Mouse (Mus musculus): ENCODE measurements around the gene Gatad2a. TPM values are rescaled to one million over a fixed set of nuclear protein-coding genes. Genes with fewer than 3 reads are reported as not detected.
"Not testable (repeated sequence)": the region's sequence is repeated elsewhere in the genome, so short reads cannot be mapped to it uniquely, and the experiment has no call there.

The Gatad2a gene
- polyA plus RNA-seq, 1 experiment from 2014 or later, result 44.3 TPM

- H3K9ac ChIP-seq (replicated peaks); H3K27me3 ChIP-seq; H3K9me3 ChIP-seq; H3K27ac ChIP-seq (replicated peaks); H3K4me1 ChIP-seq; H3K4me2 ChIP-seq (replicated peaks); H3K36me3 ChIP-seq; H3K4me3 ChIP-seq; ATAC-seq (ENCODE audit: low FRiP score, low read depth): not testable (repeated sequence)
- WGBS, result 90% methylated on average over 14 of the region's 14 CpGs
These were observed 14.6 kb upstream of the Gatad2a start for GRCm38 (mm10) chr8:70010796-70011195.

- no peak overlapping the region for H3K27ac ChIP-seq (replicated peaks)
- no peak overlapping the region for H3K4me3 ChIP-seq
- H3K9ac ChIP-seq (replicated peaks), result no peak overlapping the region
- no peak overlapping the region for H3K4me2 ChIP-seq (replicated peaks)
- ATAC-seq (ENCODE audit: low FRiP score, low read depth), result no peak
- no peaks in the 10 kb centered on the region for H3K4me1 ChIP-seq
- 57% methylated on average over 2 of the region's 2 CpGs for WGBS
- no peaks in the 10 kb centered on the region for H3K36me3 ChIP-seq
- no peaks in the 10 kb centered on the region for H3K9me3 ChIP-seq
- no peaks in the 10 kb centered on the region for H3K27me3 ChIP-seq
These were observed 9.0 kb upstream of the Gatad2a start for GRCm38 (mm10) chr8:70005178-70005577.

- no peaks in the 10 kb centered on the region for H3K9me3 ChIP-seq
- no peak overlapping the region for H3K4me3 ChIP-seq
- no peaks in the 10 kb centered on the region for H3K4me1 ChIP-seq
- no peak overlapping the region for H3K4me2 ChIP-seq (replicated peaks)
- ATAC-seq (ENCODE audit: low FRiP score, low read depth), result no peak
- H3K36me3 ChIP-seq, result no peaks in the 10 kb centered on the region
- H3K27ac ChIP-seq (replicated peaks), result no peak overlapping the region
- H3K9ac ChIP-seq (replicated peaks), result no peak overlapping the region
- no peaks in the 10 kb centered on the region for H3K27me3 ChIP-seq
These were observed 8.2 kb upstream of the Gatad2a start for GRCm38 (mm10) chr8:70004345-70004744.

DNA sequence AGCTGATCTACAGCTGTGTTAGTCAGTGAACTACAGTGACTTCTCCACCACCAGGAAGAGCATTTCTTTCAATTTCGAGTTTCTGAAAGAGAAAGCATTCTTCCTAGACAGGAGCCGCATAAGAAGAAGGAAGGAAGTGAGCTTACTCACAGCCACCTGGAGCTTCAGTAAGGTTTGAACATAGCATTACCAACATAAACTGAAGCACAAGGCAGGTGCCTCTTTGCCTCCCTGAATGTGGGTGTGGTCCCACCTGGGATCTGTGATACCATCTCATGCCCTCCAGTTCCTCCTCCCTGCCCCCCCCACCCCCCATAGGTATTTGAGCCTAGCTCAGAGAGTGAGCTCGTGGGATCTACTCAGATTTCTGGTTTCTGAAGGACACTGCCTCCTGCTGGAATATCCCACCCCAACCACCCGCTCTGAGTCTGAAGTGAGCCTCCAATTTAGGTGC is 7.0 kb upstream of the Gatad2a start:
- Histone ChIP-seq H3K27ac (replicated peaks) (no peak overlapping the region), H3K4me3 (no peak overlapping the region), H3K4me2 (replicated peaks) (no peak overlapping the region), H3K9me3 (no peaks in the 10 kb centered on the region), H3K9ac (replicated peaks) (no peak overlapping the region), H3K36me3 (no peaks in the 10 kb centered on the region), H3K27me3 (no peaks in the 10 kb centered on the region), H3K4me1 (no peaks in the 10 kb centered on the region)
- no peak for ATAC-seq (ENCODE audit: low FRiP score, low read depth)
- WGBS, result 55% methylated on average over 4 of the region's 4 CpGs

DNA sequence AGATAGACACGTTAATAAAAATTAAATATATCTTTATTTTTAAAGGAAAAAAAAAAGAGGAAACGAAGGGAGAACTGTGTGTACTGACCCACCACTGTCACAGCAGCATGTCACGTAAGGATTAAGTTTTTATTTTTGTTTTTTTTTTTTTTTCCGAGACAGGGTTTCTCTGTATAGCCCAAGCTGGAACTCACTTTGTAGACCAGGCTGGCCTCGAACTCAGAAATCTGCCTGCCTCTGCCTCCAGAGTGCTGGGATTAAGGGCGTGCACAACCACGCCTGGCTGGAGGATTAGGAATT is 5.7 kb upstream of the Gatad2a start:
- H3K4me1 ChIP-seq; H3K27me3 ChIP-seq; H3K27ac ChIP-seq (replicated peaks); H3K4me2 ChIP-seq (replicated peaks); H3K9me3 ChIP-seq; H3K36me3 ChIP-seq; H3K4me3 ChIP-seq; ATAC-seq (ENCODE audit: low FRiP score, low read depth); H3K9ac ChIP-seq (replicated peaks): not testable (repeated sequence)
- WGBS, result 43% methylated on average over 7 of the region's 7 CpGs

DNA sequence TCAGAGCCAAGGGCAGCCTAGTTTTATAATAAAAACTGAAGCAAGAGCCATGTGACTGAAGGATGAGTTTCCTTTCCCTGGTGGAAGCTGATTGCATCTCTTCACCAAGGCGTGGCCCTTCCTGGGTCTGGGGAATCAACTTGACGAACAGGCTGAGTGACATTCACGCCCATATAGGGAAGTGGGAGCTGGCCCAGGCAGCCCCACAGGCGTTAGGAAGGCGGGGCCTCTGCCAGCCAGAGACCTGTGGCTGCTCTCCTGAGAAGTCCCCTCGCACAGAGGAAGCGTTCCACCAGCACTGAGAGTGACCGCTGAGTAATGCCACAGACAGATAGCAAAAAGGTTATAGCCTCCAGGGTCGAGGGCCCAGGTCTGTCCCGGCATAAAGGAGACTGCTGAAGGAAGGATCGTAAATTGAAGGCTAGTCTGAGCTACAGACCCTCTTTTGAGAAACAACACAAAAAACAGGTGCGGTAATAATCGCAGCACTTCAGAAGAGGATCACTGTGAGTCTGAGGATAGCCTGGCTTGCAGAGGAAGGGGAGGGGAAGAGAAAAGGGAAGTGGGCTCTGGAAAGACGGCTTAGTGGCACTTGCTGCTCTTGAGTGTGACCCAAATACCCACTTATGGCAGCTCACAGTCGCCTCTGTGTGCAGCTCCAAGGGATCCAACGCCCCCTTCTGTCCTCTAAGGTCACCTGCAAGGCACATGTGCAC is 5.2 kb upstream of the Gatad2a start:
- Histone ChIP-seq H3K4me3 (no peak overlapping the region), H3K9me3 (no peaks in the 10 kb centered on the region), H3K27ac (replicated peaks) (no peak overlapping the region), H3K36me3 (no peaks in the 10 kb centered on the region), H3K27me3 (no peaks in the 10 kb centered on the region), H3K9ac (replicated peaks) (no peak overlapping the region), H3K4me2 (replicated peaks) (peak overlapping the region; percentile 28), H3K4me1 (0 out of 2 replicates have a peak, but pooled peaks cover 3% of the 10 kb centered on the region)
- 4% methylated on average over 16 of the region's 16 CpGs for WGBS
- ATAC-seq (ENCODE audit: low FRiP score, low read depth), result no peak

DNA sequence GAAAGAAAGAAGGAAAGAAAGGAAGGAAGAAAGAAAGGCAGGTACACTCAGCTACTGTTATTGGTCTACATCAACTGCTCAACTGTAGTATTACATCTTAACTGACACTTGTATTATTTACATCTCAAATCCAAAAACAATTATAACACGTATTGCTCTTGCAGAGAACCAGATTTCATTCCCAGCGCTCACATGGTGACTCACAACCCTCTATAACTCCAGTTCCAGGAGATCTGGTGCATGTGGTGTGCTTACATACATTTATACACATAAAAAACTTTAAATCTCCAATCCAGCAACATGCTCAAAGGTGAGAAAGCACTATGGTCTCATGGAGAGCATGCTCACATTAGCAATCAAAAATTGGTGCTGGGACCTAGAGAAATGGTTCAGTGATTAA is 4.0 kb upstream of the Gatad2a start:
- H3K4me1 ChIP-seq, result peaks cover 5% of the 10 kb centered on the region
- no peak overlapping the region for H3K9ac ChIP-seq (replicated peaks)
- WGBS, result 84% methylated on average over 2 of the region's 2 CpGs
- no peak for ATAC-seq (ENCODE audit: low FRiP score, low read depth)
- no peak overlapping the region for H3K4me2 ChIP-seq (replicated peaks)
- H3K27ac ChIP-seq (replicated peaks), result no peak overlapping the region
- no peaks in the 10 kb centered on the region for H3K9me3 ChIP-seq
- H3K4me3 ChIP-seq, result no peak overlapping the region
- no peaks in the 10 kb centered on the region for H3K27me3 ChIP-seq
- H3K36me3 ChIP-seq, result no peaks in the 10 kb centered on the region

GRCm38 (mm10) chr8:69999236-69999635 is 3.1 kb upstream of the Gatad2a start:
- 94% methylated on average over 4 of the region's 4 CpGs for WGBS
- no peak overlapping the region for H3K27ac ChIP-seq (replicated peaks)
- H3K9ac ChIP-seq (replicated peaks), result no peak overlapping the region
- H3K9me3 ChIP-seq, result no peaks in the 10 kb centered on the region
- no peaks in the 10 kb centered on the region for H3K36me3 ChIP-seq
- H3K27me3 ChIP-seq, result no peaks in the 10 kb centered on the region
- ATAC-seq (ENCODE audit: low FRiP score, low read depth), result no peak
- H3K4me3 ChIP-seq, result no peak overlapping the region
- H3K4me2 ChIP-seq (replicated peaks), result no peak overlapping the region
- H3K4me1 ChIP-seq, result peaks cover 14% of the 10 kb centered on the region

DNA sequence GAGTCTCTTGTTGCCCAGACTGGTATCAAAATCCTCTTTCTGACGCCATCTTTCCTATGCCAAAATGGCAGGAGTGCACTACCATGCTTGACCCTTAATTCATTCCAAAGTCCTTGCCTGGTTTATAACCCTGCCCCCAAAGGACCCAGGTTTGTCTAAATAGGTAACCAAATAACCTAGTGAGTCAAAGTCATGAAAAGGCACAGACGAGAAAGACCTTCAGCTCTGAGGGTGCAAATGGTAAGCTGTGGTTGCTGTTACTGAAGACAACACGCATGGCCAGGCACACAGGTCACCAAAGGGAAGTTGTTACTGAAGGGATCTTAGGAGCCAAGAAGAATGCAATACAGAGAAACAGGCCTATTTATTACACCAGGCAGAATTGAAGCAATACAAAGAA is 2.5 kb upstream of the Gatad2a start:
- no peak overlapping the region for H3K27ac ChIP-seq (replicated peaks)
- H3K36me3 ChIP-seq, result no peaks in the 10 kb centered on the region
- H3K9me3 ChIP-seq, result no peaks in the 10 kb centered on the region
- WGBS, result 84% methylated on average over 3 of the region's 3 CpGs
- peaks cover 19% of the 10 kb centered on the region for H3K4me1 ChIP-seq
- H3K27me3 ChIP-seq, result no peaks in the 10 kb centered on the region
- no peak for ATAC-seq (ENCODE audit: low FRiP score, low read depth)
- no peak overlapping the region for H3K9ac ChIP-seq (replicated peaks)
- no peak overlapping the region for H3K4me2 ChIP-seq (replicated peaks)
- no peak overlapping the region for H3K4me3 ChIP-seq

GRCm38 (mm10) chr8:69996589-69997285 is 553 bp upstream of the Gatad2a start:
- Histone ChIP-seq H3K27ac (replicated peaks) (peak overlapping the region; percentile 26; the same call in 1 of the 2 replicates), H3K4me1 (peaks cover 19% of the 10 kb centered on the region), H3K9ac (replicated peaks) (peak overlapping the region; percentile 65), H3K36me3 (no peaks in the 10 kb centered on the region), H3K27me3 (no peaks in the 10 kb centered on the region), H3K9me3 (no peaks in the 10 kb centered on the region), H3K4me2 (replicated peaks) (peak overlapping the region; percentile 87), H3K4me3 (peak overlapping the region; percentile 74)
- 2% methylated on average over 35 of the region's 35 CpGs for WGBS
- ATAC-seq (ENCODE audit: low FRiP score, low read depth), result no peak

DNA sequence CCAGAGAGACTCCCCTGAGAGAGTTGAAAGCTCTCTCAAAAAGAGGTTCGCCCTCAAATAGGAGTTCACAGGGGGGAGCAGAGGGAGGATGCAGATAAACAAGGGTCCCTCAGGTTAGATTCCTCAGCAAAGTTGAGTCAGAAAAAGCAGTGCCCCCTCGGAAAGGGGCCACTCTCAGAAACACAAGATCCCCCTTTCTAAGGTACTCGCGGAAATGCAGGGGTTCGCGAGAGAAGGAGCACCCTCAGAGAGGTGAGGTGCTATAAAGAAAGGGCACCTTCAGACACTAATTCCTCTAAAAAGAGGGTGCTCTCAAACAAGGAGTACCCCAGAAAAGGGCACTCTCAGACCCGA is 785 bp downstream of the Gatad2a start:
- no peaks in the 10 kb centered on the region for H3K27me3 ChIP-seq
- no peaks in the 10 kb centered on the region for H3K9me3 ChIP-seq
- peaks cover 19% of the 10 kb centered on the region for H3K4me1 ChIP-seq
- peak overlapping the region; percentile 87 for H3K4me2 ChIP-seq (replicated peaks)
- H3K4me3 ChIP-seq, result peak overlapping the region; percentile 74
- no peak for ATAC-seq (ENCODE audit: low FRiP score, low read depth)
- H3K36me3 ChIP-seq, result no peaks in the 10 kb centered on the region
- H3K27ac ChIP-seq (replicated peaks), result peak overlapping the region; percentile 91
- H3K9ac ChIP-seq (replicated peaks), result peak overlapping the region; percentile 79
- 0% methylated on average over 7 of the region's 7 CpGs for WGBS

DNA sequence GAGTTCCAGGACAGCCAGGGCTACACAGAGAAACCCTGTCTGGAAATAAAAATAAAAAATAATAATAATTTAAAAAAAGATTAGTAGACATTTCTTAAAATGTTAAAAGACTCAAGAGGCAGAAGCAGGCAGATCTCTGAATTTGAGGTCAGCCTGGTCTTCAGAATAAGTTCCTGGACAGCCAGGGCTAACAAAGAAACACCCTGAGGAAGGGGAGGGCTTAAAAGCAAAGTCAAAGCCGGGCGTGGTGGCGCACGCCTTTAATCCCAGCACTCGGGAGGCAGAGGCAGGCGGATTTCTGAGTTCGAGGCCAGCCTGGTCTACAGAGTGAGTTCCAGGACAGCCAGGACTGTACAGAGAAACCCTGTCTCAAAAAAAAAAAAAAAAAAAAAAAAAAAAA is 7.2 kb downstream of the Gatad2a start:
- not testable (repeated sequence) for H3K36me3 ChIP-seq; H3K27me3 ChIP-seq; ATAC-seq (ENCODE audit: low FRiP score, low read depth); H3K4me1 ChIP-seq; H3K4me3 ChIP-seq; H3K9me3 ChIP-seq; H3K4me2 ChIP-seq (replicated peaks); H3K27ac ChIP-seq (replicated peaks); H3K9ac ChIP-seq (replicated peaks)
- WGBS, result 97% methylated on average over 7 of the region's 7 CpGs

DNA sequence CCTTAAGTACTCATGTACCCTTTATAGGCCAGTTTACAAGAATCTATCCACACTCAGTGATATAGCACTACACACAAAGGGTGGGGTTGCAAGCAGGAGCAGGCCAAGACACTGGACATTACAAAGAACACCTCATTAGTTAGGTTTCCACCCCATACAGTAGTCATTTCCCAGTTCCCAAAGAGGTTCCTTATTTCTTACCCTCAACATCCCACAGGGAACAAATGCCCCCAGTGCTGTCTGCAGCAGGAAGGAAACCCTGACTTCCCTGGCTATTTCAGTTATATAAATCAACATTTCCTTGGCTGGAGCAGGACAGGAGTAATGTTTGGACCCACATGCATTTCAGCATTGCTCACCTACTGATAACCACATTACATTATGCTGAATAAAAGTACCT is 8.4 kb downstream of the Gatad2a start:
- no peak overlapping the region for H3K9ac ChIP-seq (replicated peaks)
- H3K9me3 ChIP-seq, result no peaks in the 10 kb centered on the region
- no peak overlapping the region for H3K4me3 ChIP-seq
- H3K27me3 ChIP-seq, result no peaks in the 10 kb centered on the region
- no peak for ATAC-seq (ENCODE audit: low FRiP score, low read depth)
- no peak overlapping the region for H3K27ac ChIP-seq (replicated peaks)
- no peak overlapping the region for H3K4me2 ChIP-seq (replicated peaks)
- H3K36me3 ChIP-seq, result no peaks in the 10 kb centered on the region
- no peaks in the 10 kb centered on the region for H3K4me1 ChIP-seq

Measured in midbrain, embryonic 12.5 days (tissue).